Mouse (Mus musculus): ENCODE measurements around the gene Slc25a34.

Slc25a34 gene

DNA sequence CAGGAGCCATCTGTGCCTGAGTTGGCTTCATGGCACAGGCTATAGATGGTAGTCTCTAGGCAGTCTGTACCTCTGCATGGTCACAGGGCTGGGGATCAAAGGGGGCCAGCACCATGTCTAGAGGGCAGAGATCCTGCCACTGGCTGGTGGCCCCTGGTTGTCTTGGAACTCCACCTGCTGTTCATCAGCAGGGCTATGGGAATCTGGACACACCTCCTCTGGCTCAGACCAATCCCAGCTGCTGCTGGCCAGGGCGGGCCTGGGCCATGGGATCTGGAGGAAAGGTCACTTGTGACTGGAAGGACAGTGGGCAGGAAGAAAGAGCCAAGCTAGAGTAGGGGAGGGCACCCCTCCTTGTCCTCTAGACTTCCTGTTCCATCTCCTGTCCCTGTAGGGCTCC lies at the start of gene Slc25a34:
Gene Slc25a34 (minus strand): TSS at position 156 of the 400 bp plus-strand sequence.
- no peak for DNase-seq (ENCODE audit: low spot score in 2 of 2)

DNA sequence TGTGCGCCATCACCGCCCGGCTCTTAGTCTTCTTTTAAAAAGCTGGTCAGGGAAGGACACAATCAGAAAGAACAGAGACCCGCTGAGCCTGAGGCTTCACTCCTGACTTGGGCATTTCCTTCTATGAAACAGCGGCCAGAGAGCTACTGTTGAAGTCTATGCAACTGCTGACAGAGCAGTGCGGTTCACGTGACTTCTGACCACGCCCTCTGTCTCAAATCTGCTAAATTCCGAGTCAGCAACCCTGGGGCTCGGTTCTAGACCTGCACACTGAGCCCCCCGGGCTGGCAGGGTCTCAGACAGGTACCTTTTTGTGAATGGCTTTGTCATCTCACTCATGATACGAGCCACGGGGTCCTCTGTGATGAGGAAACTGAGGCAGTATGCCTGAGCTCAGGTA lies 48.7 kb upstream of the Slc25a34 start:
- DNase-seq (ENCODE audit: low spot score in 2 of 2) = no peak

DNA sequence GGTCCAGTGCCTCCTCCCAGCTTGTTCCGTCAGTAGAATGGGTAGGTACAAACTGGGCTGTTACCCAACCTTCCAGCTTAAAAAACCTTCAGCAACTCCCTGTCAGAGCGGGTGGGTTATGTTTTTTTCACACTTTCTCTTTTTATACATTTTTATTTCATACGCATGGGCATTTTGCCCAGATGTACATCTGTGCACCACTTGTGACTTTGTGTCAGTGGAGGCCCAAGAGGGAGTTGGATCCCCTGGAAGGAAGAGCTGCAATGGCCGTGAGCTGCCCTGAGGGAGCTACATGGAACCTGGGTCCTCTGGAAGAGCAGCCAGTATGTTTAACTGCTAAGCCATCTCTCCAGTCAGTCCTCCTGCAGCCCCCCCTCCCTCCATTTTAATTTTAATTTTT lies 47.8 kb upstream of the Slc25a34 start:
- no peak for DNase-seq (ENCODE audit: low spot score in 2 of 2)

DNA sequence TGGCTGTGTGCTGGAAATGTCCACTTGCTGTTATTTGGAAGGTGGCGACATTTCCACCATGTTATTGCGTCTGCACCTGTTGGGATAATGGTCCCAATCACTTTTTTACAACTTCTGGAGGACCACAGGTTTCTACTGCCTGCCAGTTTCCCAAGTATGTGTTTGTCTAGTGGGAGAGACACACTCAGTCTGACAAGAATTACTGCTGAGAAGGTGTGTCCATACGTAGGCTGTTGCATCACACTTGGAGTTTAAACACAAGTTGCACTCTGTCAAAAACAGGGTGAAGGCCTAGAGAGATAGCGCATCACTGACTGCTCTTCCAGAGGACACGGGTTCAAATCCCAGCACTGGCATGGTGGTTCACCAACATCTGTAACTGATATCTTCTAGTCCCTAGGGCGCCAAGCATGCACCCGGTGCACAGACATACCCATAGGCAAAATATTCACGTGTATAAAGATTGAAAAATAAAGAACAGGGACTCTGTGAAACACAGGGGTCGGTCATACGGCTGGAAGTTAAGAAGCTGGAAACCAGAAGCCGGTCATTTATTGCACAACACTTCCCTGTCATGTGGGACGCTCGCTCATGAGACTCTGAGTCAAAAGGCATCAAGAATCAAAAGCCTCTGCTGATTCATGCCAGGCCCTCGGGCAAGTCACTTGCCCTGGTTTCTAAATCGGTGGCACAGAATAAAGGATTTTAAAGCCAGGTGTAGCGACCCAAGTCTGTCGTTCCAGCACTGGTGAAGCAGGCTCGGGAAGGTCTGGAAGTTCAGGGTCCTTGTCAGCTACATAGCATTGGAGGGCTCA lies 46.5 kb upstream of the Slc25a34 start:
- DNase-seq (ENCODE audit: low spot score in 2 of 2) = no peak

DNA sequence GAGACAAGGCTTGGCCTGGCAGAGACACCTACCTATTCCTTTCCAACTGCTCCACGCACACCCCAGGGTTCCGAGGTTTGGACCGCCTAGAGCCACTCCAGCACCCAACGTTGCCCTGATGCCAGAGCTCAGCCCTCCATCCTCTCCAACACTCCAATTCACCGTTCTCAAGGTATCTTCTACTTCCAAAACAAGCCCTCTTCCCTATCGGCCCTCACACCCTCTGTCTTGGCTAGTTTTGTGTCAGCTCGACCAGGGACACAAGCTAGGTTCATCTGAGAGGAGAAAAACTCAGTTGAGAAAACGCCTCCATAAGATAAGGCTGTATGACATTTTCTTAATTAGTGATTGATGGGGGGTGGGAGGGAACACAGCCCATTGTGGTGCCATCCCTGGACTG lies 41.2 kb upstream of the Slc25a34 start, which contains the start of gene Plekhm2:
Gene Plekhm2 (minus strand): TSS at position 101 of the 400 bp plus-strand sequence.
- no peak for DNase-seq (ENCODE audit: low spot score in 2 of 2)

DNA sequence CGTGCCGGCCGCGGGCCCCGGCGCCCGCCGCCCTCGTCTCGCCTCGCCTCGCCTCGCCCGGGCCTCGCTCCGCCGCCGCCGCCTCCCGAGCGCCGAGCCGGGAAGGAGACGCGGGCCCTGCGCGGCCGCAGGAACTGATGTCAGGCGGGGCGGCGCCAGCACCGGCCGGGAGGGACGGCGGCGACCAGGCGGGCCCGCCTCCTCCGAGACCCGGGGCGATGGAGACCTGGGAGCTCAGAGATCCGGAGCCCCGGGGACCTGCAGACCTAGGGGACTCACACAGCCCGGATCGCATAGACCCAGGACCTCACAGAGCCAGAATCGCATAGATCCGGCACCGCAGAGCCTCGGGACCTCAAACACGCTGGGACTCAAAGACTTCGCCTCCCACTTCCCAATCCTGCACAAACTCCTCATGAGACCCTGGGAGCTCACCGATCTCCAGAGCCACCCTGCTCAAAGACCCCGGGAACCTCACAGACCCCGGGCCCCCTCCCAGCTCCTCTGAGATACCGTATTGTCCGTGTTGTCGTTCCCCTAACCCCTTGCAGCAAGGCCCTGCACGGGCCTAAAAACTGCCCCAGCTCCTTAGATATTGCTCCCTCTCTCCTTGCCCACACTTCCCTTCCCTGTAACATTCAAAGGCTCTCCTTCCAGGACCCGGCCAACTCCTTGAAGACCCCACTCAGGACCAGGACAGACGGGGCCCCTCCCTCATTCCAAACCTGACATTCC lies 40.6 kb upstream of the Slc25a34 start:
- DNase-seq (ENCODE audit: low spot score in 2 of 2) = peak in 1 of 2 experiments; percentile 71

DNA sequence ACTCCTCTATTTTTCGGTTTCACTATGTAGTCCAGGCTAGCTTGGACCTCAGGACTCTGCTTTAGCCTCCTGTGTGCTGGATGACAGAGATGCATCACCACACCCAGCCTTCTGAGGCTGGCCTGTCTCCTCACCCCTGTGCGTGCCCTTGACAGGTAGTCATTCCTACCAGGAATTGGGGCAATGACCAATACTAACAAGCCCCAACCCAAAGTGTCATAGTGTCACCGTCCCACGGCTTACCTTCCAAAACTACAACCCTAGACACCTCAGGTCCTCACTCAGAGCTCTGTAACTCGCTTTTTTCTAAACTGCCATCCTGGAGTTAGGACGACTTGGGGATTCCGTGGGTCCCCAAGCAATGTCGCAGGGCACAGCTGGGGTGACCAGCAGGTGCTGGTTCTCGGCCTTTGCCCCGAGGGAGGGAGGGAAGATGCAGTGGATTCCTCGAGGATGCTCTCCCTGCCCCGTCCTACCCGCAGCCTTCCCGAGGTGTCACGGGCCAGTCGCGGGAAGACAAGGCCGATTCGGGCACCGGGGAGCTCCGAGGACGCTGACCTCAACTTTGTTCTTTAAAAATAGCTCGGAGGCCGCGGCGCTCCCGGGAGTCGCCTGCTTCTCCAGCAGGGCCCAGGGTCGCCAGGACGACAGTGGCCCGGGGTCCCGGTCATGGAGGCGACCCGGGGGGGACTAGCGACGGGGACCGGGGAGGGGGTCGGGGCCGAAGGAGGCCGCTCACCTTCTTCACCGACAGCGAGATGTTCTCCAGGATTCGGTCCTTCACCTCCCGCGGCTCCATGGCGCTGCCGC lies 39.7 kb upstream of the Slc25a34 start:
- peak in 1 of 2 experiments; percentile 27 for DNase-seq (ENCODE audit: low spot score in 2 of 2)

DNA sequence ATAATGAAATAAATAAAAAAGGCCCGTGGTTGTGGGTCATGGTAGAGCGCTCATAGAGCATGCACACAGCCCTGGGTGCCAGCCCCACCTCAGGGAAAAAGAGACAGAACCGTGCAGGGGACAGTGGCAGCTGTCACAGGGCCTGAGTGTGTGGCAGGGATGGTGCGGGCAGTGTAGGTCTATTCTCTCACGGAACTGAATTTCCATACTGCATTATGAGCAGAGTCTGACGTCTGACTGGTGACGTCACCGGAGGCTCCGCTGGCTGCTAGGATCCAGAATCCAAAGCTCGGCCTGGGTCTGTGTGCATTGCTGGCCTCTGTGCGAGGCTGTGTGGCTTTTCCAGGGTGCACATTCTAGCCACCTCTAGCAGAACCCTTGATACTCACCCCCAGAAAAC lies 37.3 kb upstream of the Slc25a34 start:
- DNase-seq (ENCODE audit: low spot score in 2 of 2) = no peak

DNA sequence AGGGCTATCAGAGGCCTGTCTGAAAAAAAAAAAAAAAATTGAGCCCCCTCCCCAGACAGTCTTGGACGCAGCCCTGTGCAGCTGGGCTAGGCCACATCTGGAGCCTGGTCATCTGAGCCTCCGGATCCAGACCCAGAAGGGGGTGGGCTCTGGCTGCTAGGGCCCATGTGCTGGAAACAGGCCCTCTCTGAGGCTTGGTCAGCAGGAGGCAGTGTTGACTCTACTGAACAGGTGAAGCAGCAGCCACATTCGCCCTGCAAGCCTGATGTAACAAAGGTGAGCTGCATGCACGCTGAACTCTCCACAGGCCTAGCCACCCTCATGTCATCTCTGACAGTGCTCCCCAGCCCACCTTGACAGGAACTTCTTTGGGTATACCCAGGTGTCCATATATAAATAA lies 36.1 kb upstream of the Slc25a34 start:
- no peak for DNase-seq (ENCODE audit: low spot score in 2 of 2)

DNA sequence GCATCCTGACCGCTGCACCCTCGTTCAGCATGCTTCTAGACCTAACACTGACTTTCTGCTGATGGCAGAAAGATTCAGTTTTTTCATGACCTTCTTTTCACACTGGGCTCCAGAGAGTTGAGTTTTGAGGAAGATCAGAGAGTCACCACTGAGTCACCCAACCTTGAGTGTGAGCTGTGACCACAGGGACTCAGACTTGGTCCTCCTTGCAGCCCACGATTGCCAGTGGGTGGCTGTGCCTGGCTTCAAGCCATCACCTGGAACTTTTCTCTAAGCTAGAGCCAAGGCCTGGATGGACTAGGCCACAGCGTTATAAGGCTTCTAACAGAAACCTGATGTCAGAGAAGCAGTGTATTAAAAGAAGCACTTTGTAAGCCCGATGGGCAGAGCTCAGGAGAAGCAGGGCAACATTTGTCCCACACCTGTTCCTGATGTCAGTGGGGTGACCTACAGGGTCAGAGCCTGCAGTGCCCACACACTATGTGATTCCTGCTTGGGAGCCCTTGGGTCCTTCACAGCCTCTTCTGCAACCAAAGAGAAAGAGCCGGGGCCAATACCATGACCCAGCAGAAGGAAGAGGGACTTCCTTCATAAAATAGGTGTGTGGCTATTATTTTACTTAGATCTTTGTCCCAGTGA lies 35.3 kb upstream of the Slc25a34 start:
- DNase-seq (ENCODE audit: low spot score in 2 of 2) = no peak

DNA sequence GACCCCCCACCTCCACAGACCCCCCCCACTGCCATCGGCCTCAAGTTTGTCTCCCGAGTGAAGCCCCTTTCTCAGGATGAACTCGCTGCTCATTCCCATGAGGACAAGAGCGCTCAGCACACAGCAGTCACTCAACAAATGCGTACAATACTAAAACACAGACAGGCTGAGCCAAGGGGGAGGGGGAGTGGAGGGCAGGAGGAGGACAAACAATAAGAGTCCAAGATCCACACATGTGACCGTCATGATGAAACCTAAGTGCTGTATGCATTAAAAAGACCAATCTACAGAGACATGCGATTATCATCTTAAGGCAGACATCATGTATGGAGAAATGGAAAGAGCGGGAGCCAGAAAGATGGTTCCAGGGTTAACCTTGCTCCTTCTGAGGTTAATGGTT lies 33.3 kb upstream of the Slc25a34 start:
- no peak for DNase-seq (ENCODE audit: low spot score in 2 of 2)

DNA sequence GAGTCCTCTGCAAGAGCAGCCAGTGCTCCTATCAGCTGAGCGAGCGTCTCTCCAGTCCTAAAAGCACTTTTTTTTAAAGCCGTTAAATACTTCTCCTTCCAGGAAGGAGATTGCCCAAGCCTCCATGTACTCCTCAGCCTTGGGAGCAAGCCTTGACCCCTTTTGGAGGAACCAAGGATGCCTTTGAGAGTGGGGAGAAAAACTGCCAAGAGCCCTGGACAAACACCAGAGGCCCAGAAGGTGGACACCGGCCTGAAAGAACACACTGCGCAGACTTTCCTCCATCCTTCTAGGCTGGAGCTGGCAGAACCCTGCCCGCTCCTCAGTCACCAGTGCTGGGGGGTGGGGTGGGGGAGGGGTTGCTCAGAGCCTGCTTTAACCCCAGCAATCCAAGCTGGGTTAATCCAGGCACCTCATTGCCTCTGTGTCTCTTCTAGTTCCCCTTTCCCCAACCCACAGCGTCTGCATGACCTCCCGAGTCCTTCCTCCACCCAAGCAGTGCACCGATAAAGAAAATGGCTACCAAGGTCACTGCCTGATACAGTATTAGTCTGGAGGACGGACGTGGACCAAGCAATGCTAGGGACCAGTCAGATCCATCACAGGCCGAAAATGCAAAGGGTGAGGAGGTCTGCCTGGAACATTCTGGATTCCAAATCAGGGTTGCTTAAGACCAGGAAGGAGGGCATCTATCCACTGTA lies 32.4 kb upstream of the Slc25a34 start:
- DNase-seq (ENCODE audit: low spot score in 2 of 2) = peak in 1 of 2 experiments; percentile 32

DNA sequence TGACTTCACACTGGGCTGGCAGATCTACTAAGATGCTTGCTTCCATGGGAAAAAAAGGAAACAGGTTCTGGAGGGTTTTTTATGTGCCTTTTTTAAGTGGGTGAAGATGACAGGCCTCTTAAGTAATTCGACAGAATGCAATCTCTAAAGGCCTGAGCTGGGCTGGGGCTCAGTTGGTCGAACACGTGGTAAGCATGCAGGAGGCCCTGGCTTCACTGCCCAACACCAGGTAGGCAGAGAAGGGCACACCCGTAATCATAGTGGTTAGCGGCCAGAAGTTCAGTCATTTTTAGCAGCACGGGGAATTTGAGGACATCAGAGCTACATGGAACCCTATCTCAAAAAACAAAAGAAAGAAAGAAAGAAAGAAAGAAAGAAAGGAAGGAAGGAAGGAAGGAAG lies 30.9 kb upstream of the Slc25a34 start:
- no peak for DNase-seq (ENCODE audit: low spot score in 2 of 2)

DNA sequence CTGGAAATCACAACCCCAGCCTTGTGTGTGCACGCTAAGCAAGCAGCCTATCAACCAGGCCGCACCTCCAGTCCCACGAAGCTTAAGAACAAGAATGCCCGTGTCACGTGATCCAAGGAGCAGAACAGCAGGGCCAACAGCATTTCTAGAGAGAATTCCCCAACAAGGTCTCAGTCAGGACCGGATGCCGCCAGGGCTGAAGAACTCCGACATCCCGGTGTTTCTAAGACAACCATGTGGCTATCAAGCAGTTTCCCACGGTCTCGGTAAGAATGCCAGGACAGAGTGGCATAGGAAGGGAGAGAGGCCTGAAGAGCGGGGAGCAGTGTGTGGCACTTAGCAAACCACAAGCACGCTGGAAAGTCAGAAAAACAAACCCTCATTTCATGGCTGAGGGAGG lies 30.2 kb upstream of the Slc25a34 start:
- DNase-seq (ENCODE audit: low spot score in 2 of 2) = no peak

DNA sequence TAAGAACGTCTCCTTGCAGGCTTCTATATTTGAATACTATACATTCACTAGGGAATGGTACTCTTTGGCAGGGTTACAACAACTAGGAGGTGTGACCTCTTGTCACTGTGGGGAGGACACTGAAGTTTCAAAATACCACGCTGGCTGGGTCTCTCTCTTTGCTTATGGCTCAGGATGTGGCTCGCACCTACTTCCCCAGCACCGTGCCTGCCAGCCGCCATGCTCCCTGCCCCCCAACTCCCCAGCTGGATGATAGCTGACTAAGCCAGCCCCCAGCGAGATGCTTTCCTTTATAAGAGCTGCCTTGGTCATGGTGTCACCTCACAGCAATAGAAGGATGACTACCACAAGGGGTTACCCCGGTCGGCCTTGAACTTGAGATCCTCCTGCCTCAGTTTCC lies 29.4 kb upstream of the Slc25a34 start:
- DNase-seq (ENCODE audit: low spot score in 2 of 2) = no peak

DNA sequence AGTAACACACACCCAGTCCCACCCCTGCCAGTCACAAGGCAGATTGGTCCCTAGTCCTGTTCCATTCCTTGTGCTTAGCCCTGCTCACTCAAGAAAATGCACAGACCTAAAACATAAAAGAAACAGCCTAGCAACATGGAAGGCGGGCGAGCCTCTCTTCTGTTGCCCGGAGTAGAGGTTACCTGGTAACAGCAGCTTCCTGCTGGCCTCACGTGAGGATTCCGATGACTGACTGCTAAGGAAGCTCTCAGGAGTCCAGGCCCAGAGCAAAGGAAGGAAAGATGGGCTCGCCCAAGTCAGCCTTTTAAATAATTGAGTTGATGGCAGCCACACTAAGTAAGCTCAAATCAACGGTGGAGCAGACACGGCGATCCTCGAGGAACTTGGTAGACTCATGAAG lies 28.3 kb upstream of the Slc25a34 start:
- no peak for DNase-seq (ENCODE audit: low spot score in 2 of 2)

DNA sequence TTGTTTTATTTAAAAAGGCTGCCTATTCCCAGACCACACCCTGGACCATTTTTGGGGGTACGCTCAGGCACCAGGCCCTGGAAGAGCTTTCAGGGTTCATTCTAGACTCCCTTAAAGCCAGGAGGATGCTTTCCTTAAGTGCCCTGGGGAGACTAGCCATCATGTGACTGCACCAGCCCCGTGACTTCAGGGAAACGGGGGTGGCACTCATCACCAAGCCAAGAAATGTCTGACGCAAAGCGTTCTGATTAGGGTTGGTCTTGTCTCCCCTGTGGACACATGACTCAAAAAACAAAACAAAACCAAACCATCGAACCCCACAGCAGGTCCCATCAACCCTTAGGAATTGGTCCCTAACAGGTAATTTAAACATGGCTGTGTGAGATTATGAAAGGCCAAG lies 27.7 kb upstream of the Slc25a34 start:
- no peak for DNase-seq (ENCODE audit: low spot score in 2 of 2)

DNA sequence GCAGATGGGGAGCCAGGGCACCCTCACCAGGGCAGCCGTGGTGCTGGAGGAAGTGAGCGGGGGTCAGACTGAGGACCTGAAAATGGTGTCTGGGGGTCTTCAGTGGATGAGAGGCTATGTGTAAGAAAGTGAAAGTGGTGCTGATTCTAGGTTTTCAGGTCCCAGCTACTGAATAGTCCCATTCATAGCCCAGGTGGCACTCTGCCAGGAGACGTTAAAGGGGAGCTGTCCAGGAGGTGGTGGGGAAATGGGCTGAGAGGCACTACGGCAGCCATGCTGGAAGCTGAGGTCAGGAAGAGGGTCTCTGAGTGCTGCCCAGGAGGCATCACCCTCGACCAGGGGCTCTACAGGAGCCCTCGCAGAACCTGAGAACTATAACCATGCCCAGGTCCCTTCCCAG lies 25.6 kb upstream of the Slc25a34 start:
- DNase-seq (ENCODE audit: low spot score in 2 of 2) = no peak

DNA sequence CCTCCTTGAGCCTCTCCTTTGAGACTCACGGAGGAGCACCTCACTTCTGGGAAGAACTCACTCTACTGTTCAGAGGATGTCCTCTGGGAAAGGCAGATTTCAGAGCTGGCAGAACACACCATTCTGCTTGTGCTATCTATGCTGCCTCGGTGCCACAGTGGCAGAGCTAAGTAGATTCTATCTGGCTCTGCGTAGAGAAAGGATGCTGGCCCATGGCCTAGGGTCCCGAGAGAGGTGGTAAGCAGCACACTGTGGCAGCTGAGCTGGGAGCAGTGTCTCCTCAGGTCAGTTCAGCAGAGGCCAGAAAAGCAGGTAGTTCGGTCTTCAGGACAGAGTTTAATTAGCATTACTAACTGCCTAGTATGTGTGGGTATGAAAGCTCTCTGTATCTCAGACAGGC lies 24.6 kb upstream of the Slc25a34 start:
- DNase-seq (ENCODE audit: low spot score in 2 of 2) = no peak

DNA sequence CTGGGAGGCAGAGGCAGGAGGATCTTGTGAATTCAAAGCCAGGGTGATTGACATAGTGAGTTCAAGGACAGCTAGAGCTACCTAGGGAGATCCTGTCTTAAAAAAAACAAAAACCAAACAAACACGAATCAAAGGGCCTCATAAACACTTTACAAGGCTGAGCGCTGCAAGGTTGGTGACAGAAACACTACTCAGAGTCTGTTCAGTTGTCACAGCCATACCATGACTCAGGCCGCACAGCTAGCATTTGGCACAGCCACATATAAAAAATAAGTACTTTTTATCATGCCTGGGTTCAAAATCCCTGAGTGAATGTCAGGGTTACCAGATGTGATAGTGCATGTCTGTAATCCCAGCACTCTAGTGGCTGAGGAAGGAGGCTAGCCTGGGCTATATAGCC lies 23.6 kb upstream of the Slc25a34 start:
- no peak for DNase-seq (ENCODE audit: low spot score in 2 of 2)

DNA sequence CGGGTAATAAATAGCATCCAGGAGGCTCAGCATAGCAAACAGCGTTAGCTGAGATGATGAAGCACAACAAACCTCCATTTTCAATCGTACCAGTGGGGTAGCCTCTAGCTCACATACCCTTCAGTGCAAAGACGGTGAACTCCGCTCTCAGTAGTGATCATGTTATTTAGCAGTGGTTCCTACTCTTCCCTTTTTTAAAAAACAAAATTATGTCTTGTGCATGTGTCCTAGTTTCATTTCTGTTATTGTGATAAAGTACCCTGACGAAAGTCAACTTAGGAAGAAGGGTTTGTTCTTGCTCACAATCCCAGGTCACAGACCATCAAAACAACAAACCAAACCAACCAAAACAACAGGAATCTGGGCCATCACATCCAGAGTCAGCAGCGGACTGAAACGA lies 22.4 kb upstream of the Slc25a34 start:
- DNase-seq (ENCODE audit: low spot score in 2 of 2) = no peak
